Mouse (Mus musculus) C2C12 (cell line): ENCODE results near the gene Rhox2b.
"Not testable (repeated sequence)": the region's sequence is repeated elsewhere in the genome, so short reads cannot be mapped to it uniquely, and the experiment has no call there.

Experiments
- CTCF ChIP-seq: IDR thresholded peaks from one replicate; pipeline ENCODE4 v1.5.1; 2011; ENCODE audit not compliant: control insufficient read depth, insufficient read depth, insufficient read length
- MAX ChIP-seq: IDR thresholded peaks from one replicate; pipeline ENCODE4 v1.6.1; 2011; ENCODE audit warnings: mild to moderate bottlenecking, control low read depth
- USF1 ChIP-seq: IDR thresholded peaks from one replicate; pipeline ENCODE4 v1.6.1; 2011; ENCODE audit warnings: low read depth, mild to moderate bottlenecking, control low read depth, moderate library complexity

GRCm38 (mm10) chrX:37411767-37412166 lies at the start of gene Rhox2b:
- not testable (repeated sequence) for TF ChIP-seq CTCF, MAX, USF1
